Mouse (Mus musculus): ENCODE data around the gene AC109138.7. TPM values are rescaled to one million over a fixed set of nuclear protein-coding genes. Genes with fewer than 3 reads are reported as not detected.
A peak's percentile ranks its signal among the peaks of the same experiment; 100 is the strongest.

Gene AC109138.7
- total and polyA plus RNA-seq, 3 experiments, result not detected

GRCm38 (mm10) chr19:4264171-4264780 lies 50.1 kb downstream of the AC109138.7 start:
- no peak overlapping the region for H3K9ac ChIP-seq (ENCODE audit: insufficient read depth, low read depth)
- no peak overlapping the region for H3K27ac ChIP-seq (ENCODE audit: insufficient read depth, low read depth)

GRCm38 (mm10) chr19:4265956-4266355 lies 51.8 kb downstream of the AC109138.7 start:
- no peaks in the 10 kb centered on the region for H3K79me2 ChIP-seq (replicated peaks; ENCODE audit: control insufficient read depth, extremely low read depth, insufficient read depth, poor library complexity, severe bottlenecking)
- dilution Hi-C loops (cut with MboI; ENCODE audit: extremely low pct_ligation_motif_present, extremely low pct_unique_long_range_greater_than_20kb, low sequenced_read_pairs), result no loop called here
- H3K9me3 ChIP-seq (replicated peaks; ENCODE audit: low read length), result no peaks in the 10 kb centered on the region
- H3K4me1 ChIP-seq (ENCODE audit: control insufficient read depth in 1 of 2, insufficient read depth in 2 of 2), result peaks cover 14 to 30% of the 10 kb centered on the region in 2 experiments
- no peak for DNase-seq (ENCODE audit: extremely low read depth)
- H3K27me3 ChIP-seq (replicated peaks), result no peaks in the 10 kb centered on the region
- H3K36me3 ChIP-seq (replicated peaks in 1 of 2; ENCODE audit: control insufficient read depth in 1 of 2, insufficient read depth in 1 of 2, low read length in 1 of 2), result peaks cover 72 to 89% of the 10 kb centered on the region in 2 experiments
- no peak overlapping the region for H3K4me2 ChIP-seq (ENCODE audit: insufficient read depth, low read depth, poor library complexity, severe bottlenecking)
- no peak overlapping the region for H3K9ac ChIP-seq (ENCODE audit: insufficient read depth, low read depth)
- no peak overlapping the region for H3K27ac ChIP-seq (ENCODE audit: insufficient read depth, low read depth)
- no peak overlapping the region for H3K4me3 ChIP-seq (replicated peaks in 1 of 3; ENCODE audit: low read depth in 2 of 3, low read length in 2 of 3, poor library complexity in 1 of 3)
- TF ChIP-seq CTCF (conservative IDR thresholded peaks at IDR 0.05 in 1 of 2, IDR thresholded peaks at IDR 0.05 in 1 of 2; ENCODE audit: low read depth in 2 of 2, low read length in 2 of 2) (peak in 1 of 2 experiments; percentile 52; a peak in 2 of 4 replicates), POLR2A (IDR thresholded peaks at IDR 0.05; ENCODE audit: low read depth, low read length) (peak; percentile 8; the same call in 1 of the 2 replicates), MAZ (IDR thresholded peaks at IDR 0.05; ENCODE audit: low read depth, low read length) (no peak), USF2 (conservative IDR thresholded peaks at IDR 0.05; ENCODE audit: low read depth, low read length) (no peak), SMC3 (IDR thresholded peaks at IDR 0.05; ENCODE audit: low read depth, low read length) (peak; percentile 51), RAD21 (IDR thresholded peaks at IDR 0.05; ENCODE audit: low read depth, low read length) (peak; percentile 17)
- in situ Hi-C loops (cut with MboI; ENCODE audit: low pct_ligation_motif_present, low pct_unique_long_range_greater_than_20kb, low sequenced_read_pairs), result no loop called here

More at GRCm38 (mm10) chr19:4264171-4264780, 50.1 kb downstream of the AC109138.7 start:
- Histone ChIP-seq H3K36me3 (replicated peaks in 1 of 2; ENCODE audit: control insufficient read depth in 1 of 2, insufficient read depth in 1 of 2, low read length in 1 of 2) (peaks cover 55 to 72% of the 10 kb centered on the region in 2 experiments), H3K79me2 (replicated peaks; ENCODE audit: control insufficient read depth, extremely low read depth, insufficient read depth, poor library complexity, severe bottlenecking) (no peaks in the 10 kb centered on the region), H3K4me1 (ENCODE audit: control insufficient read depth in 1 of 2, insufficient read depth in 2 of 2) (peaks cover 17 to 47% of the 10 kb centered on the region in 2 experiments), H3K4me3 (replicated peaks in 1 of 3; ENCODE audit: low read depth in 2 of 3, low read length in 2 of 3, poor library complexity in 1 of 3) (no peak overlapping the region), H3K27me3 (replicated peaks) (no peaks in the 10 kb centered on the region), H3K4me2 (ENCODE audit: insufficient read depth, low read depth, poor library complexity, severe bottlenecking) (no peak overlapping the region), H3K9me3 (replicated peaks; ENCODE audit: low read length) (no peaks in the 10 kb centered on the region)
- DNase-seq (ENCODE audit: extremely low read depth), result no peak
- TF ChIP-seq MEF2A (IDR thresholded peaks at IDR 0.05; ENCODE audit: borderline replicate concordance, low read depth, low read length) (no peak), ETS1 (conservative IDR thresholded peaks at IDR 0.05; ENCODE audit: low read depth, low read length) (no peak)
- in situ Hi-C loops (cut with MboI; ENCODE audit: low pct_ligation_motif_present, low pct_unique_long_range_greater_than_20kb, low sequenced_read_pairs) (no loop called here), dilution Hi-C loops (cut with MboI; ENCODE audit: extremely low pct_ligation_motif_present, extremely low pct_unique_long_range_greater_than_20kb, low sequenced_read_pairs) (no loop called here)

- TF ChIP-seq GABPA (IDR thresholded peaks at IDR 0.05; ENCODE audit: insufficient replicate concordance, low read depth, low read length), result no peak
- no peak for TF ChIP-seq SMC3 (IDR thresholded peaks at IDR 0.05; ENCODE audit: low read depth, low read length)
- TF ChIP-seq CHD2 (IDR thresholded peaks at IDR 0.05; ENCODE audit: low read length), result no peak
- Histone ChIP-seq H3K4me1 (ENCODE audit: control insufficient read depth in 1 of 2, insufficient read depth in 2 of 2) (peaks cover 0 to 3% of the 10 kb centered on the region in 2 experiments; a peak in 1 of 4 replicates), H3K4me3 (replicated peaks in 1 of 3; ENCODE audit: low read depth in 2 of 3, low read length in 2 of 3, poor library complexity in 1 of 3) (no peak within 1 kb of the TSS), H3K9ac (ENCODE audit: insufficient read depth, low read depth) (no peak within 1 kb of the TSS), H3K27me3 (replicated peaks) (no peaks in the 10 kb centered on the region), H3K36me3 (replicated peaks in 1 of 2; ENCODE audit: control insufficient read depth in 1 of 2, insufficient read depth in 1 of 2, low read length in 1 of 2) (peaks cover 77 to 93% of the 10 kb centered on the region in 2 experiments), H3K79me2 (replicated peaks; ENCODE audit: control insufficient read depth, extremely low read depth, insufficient read depth, poor library complexity, severe bottlenecking) (no peaks in the 10 kb centered on the region), H3K9me3 (replicated peaks; ENCODE audit: low read length) (no peaks in the 10 kb centered on the region), H3K27ac (ENCODE audit: insufficient read depth, low read depth) (no peak within 1 kb of the TSS), H3K4me2 (ENCODE audit: insufficient read depth, low read depth, poor library complexity, severe bottlenecking) (no peak within 1 kb of the TSS)
- DNase-seq (ENCODE audit: extremely low read depth), result no peak
- dilution Hi-C loops (cut with MboI; ENCODE audit: extremely low pct_ligation_motif_present, extremely low pct_unique_long_range_greater_than_20kb, low sequenced_read_pairs) (no loop called here), in situ Hi-C loops (cut with MboI; ENCODE audit: low pct_ligation_motif_present, low pct_unique_long_range_greater_than_20kb, low sequenced_read_pairs) (no loop called here)
These were observed 54.6 kb downstream of the AC109138.7 start, which contains the start of gene Ssh3 for GRCm38 (mm10) chr19:4268566-4269361. Ssh3 (minus strand) TSS chr19:4269180.
